Mouse (Mus musculus): ENCODE measurements around the gene Pde4d. TPM values are rescaled to one million over a fixed set of nuclear protein-coding genes. Genes with fewer than 3 reads are reported as not detected.

Pde4d gene
- polyA plus RNA-seq, 1 experiment from 2014 or later: 13.5 TPM

- DNase-seq (ENCODE audit: low spot score): peak; percentile 4
- no peak overlapping the region for H3K4me3 ChIP-seq
- H3K4me1 ChIP-seq (replicated peaks): no peaks in the 10 kb centered on the region
- H3K9me3 ChIP-seq: no peaks in the 10 kb centered on the region
- 77% methylated on average over 9 of the region's 9 CpGs for WGBS
- H3K27me3 ChIP-seq (ENCODE audit: insufficient read depth, poor library complexity, severe bottlenecking): no peaks in the 10 kb centered on the region
- H3K36me3 ChIP-seq: no peaks in the 10 kb centered on the region
- no peak overlapping the region for H3K27ac ChIP-seq
Measured at GRCm38 (mm10) chr13:108498247-108498743, 48.5 kb downstream of the Pde4d start.

DNA sequence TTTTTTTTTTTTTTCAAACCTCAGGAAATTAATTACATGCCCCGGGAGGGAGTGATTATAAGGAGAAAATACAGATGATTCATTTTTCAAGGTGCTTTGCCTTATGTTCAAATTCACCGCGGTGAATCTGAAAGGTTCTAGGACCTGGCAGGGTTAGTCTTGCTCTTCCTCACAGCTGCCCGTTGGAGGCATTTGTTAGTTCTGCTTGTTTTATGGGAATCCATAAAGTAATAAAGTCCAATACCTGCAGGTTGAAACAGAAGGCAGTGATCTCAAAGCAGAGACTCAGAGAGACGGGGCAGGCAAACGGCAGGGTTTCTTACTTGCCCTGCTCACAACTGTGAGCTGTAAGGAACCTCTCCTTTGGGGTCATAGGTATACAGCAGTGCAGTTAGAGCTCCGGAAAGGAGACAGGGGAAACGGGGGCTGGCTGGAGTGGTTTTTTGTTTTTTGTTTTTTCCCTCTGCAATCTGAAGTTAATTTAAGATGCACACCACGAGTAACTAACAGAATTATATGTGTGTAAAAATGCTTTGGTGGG lies 49.1 kb downstream of the Pde4d start:
- no peak overlapping the region for H3K27ac ChIP-seq
- no peak for DNase-seq (ENCODE audit: low spot score)
- no peaks in the 10 kb centered on the region for H3K9me3 ChIP-seq
- no peaks in the 10 kb centered on the region for H3K4me1 ChIP-seq (replicated peaks)
- no peaks in the 10 kb centered on the region for H3K36me3 ChIP-seq
- WGBS: 70% methylated on average over 9 of the region's 9 CpGs
- no peaks in the 10 kb centered on the region for H3K27me3 ChIP-seq (ENCODE audit: insufficient read depth, poor library complexity, severe bottlenecking)
- H3K4me3 ChIP-seq: no peak overlapping the region

GRCm38 (mm10) chr13:108501386-108501785 lies 51.6 kb downstream of the Pde4d start:
- no peaks in the 10 kb centered on the region for H3K27me3 ChIP-seq (ENCODE audit: insufficient read depth, poor library complexity, severe bottlenecking)
- no peak overlapping the region for H3K4me3 ChIP-seq
- H3K9me3 ChIP-seq: no peaks in the 10 kb centered on the region
- no peak for DNase-seq (ENCODE audit: low spot score)
- no peak overlapping the region for H3K27ac ChIP-seq
- H3K36me3 ChIP-seq: no peaks in the 10 kb centered on the region
- WGBS: 64% methylated on average over 1 of the region's 1 CpGs
- H3K4me1 ChIP-seq (replicated peaks): no peaks in the 10 kb centered on the region

DNA sequence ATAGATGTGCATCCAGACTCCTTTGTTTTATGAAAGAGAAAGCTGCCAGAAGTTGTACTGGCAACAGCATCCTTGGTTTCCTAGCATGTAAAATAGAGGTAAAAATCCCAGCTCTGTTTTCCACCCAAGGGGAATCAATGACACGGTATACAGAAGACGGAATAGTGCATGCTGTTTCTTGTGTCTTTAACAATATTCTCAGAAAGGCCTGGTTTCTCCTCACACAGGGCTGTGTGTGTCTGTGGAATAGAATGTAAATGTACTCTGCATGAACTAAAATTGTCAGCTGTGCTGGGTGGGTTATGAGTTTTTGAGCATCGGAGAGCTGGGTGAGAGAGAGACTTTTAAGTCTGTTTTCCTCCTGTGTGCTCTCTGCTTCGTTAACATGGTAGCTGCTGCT lies 74.8 kb downstream of the Pde4d start:
- Histone ChIP-seq H3K27me3 (ENCODE audit: insufficient read depth, poor library complexity, severe bottlenecking) (no peaks in the 10 kb centered on the region), H3K27ac (no peak overlapping the region), H3K9me3 (no peaks in the 10 kb centered on the region), H3K36me3 (no peaks in the 10 kb centered on the region), H3K4me3 (no peak overlapping the region), H3K4me1 (replicated peaks) (peaks cover 6% of the 10 kb centered on the region)
- no peak for DNase-seq (ENCODE audit: low spot score)
- WGBS: 85% methylated on average over 4 of the region's 4 CpGs

DNA sequence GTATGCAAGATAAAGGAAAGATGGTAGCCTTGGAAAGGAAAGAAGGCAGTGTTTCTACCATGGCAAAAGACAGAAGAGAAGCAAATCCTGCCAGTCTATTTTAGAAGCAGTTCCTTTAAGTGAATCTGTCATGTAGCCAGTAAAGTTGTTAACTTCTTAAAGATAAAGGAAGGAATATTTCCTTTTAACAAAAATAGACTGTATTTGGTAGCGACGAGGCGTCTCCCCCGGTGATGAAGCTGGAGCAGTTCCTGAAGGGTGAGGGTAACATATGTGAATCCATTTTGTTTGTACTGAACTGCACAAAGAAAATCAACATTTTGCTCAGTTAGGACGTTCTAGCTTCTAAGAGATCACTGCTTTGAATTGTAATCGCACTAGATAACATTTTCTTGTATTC lies 75.2 kb downstream of the Pde4d start:
- DNase-seq (ENCODE audit: low spot score): no peak
- no peak overlapping the region for H3K27ac ChIP-seq
- no peaks in the 10 kb centered on the region for H3K27me3 ChIP-seq (ENCODE audit: insufficient read depth, poor library complexity, severe bottlenecking)
- H3K4me3 ChIP-seq: no peak overlapping the region
- 91% methylated on average over 6 of the region's 6 CpGs for WGBS
- peaks cover 6% of the 10 kb centered on the region for H3K4me1 ChIP-seq (replicated peaks)
- H3K36me3 ChIP-seq: no peaks in the 10 kb centered on the region
- H3K9me3 ChIP-seq: no peaks in the 10 kb centered on the region

DNA sequence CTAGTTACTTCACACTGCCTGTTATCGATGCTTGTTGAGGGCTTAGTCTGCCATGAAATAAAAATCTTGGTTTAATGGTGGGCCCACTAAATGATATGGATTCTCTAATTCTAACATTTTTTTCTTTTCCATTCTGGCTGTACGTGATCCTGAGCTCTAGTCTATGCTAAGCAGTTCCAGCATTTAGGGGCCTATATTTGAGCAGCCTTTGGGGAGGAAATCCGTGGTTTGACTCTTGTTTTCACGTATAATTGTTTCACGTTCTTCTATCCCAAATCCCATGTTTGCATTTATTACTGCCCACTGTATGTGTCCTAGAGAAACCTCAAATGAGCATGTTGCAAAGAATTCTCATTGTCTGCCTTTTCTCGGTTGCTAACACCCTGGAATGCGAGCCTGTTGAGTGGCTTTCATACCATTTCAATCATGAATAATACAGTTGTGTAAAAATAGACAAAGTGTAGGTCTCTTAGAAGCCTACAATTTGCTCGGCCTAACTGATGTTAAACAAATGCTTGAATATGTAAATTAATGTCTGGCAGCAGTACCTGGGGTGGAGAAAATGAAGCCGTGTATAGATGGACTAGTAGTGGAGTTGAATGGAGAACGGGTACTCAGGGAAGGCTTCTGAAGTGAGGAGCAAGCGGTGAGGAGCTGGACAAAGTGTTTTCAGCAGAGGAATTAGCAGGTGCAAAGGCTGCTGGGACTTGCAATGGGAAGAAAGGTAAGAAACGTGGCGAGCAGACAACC lies 76.7 kb downstream of the Pde4d start:
- Histone ChIP-seq H3K36me3 (no peaks in the 10 kb centered on the region), H3K27me3 (ENCODE audit: insufficient read depth, poor library complexity, severe bottlenecking) (no peaks in the 10 kb centered on the region), H3K4me3 (no peak overlapping the region), H3K9me3 (no peaks in the 10 kb centered on the region), H3K4me1 (replicated peaks) (peaks cover 6% of the 10 kb centered on the region), H3K27ac (no peak overlapping the region)
- WGBS: 70% methylated on average over 13 of the region's 13 CpGs
- no peak for DNase-seq (ENCODE audit: low spot score)

DNA sequence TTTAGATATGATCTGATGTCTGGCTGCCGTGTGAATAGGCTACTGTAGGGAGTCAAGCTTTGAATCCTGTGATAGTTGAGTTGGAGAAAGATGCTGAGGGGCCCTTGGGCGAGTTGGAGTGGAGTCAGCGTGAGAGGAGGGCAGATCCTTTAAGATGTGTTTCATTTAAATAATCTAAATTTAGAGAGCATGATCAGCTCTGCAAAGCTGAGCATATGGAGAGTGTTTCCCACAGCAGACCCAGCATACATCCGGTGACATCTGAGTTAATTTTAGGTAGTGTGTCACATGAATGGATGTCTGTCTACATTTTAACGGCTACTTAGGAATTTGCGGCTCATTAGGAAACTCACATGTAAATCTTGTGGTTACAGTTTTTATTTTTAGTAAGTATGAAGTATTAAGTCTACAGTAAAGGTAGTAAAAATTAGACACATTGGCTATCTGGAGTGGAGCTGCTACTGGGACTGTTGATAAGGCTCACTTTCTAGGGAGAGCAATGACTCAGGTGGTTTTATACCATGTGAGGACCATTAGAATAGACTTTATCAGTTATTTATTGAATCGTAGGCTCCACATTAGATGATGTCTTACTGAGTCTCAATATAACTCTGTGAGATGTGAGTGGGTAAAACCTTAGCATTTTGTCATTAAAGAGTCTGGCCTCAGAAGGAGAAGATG lies 77.5 kb downstream of the Pde4d start:
- Histone ChIP-seq H3K9me3 (no peaks in the 10 kb centered on the region), H3K36me3 (no peaks in the 10 kb centered on the region), H3K4me1 (replicated peaks) (peaks cover 6% of the 10 kb centered on the region), H3K27me3 (ENCODE audit: insufficient read depth, poor library complexity, severe bottlenecking) (no peaks in the 10 kb centered on the region), H3K4me3 (no peak overlapping the region), H3K27ac (no peak overlapping the region)
- DNase-seq (ENCODE audit: low spot score): no peak
- 94% methylated on average over 7 of the region's 7 CpGs for WGBS

DNA sequence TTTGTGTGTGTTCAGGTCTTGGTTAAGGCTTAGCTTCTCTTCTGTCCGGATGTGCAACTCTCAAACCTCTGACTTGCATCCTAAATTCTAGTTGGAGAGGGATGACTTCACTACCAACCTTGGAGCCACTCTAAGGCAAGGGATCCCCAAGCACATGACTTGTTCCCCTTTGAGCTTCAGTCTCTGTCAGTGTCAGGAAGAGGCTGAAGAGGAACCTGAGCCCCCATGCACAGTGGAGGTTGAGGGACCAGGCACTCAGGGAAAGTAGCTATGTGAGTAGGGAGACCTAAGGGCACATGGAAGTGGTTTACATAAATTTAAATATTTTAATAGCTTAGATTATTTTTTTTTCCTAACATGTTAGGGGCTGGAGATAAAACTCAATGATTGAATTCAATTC lies 78.6 kb downstream of the Pde4d start:
- 88% methylated on average over 1 of the region's 1 CpGs for WGBS
- Histone ChIP-seq H3K4me1 (replicated peaks) (peaks cover 6% of the 10 kb centered on the region), H3K27me3 (ENCODE audit: insufficient read depth, poor library complexity, severe bottlenecking) (no peaks in the 10 kb centered on the region), H3K4me3 (no peak overlapping the region), H3K36me3 (no peaks in the 10 kb centered on the region), H3K9me3 (no peaks in the 10 kb centered on the region), H3K27ac (no peak overlapping the region)
- no peak for DNase-seq (ENCODE audit: low spot score)

- no peaks in the 10 kb centered on the region for H3K27me3 ChIP-seq (ENCODE audit: insufficient read depth, poor library complexity, severe bottlenecking)
- H3K4me1 ChIP-seq (replicated peaks): no peaks in the 10 kb centered on the region
- DNase-seq (ENCODE audit: low spot score): no peak
- H3K9me3 ChIP-seq: no peaks in the 10 kb centered on the region
- no peaks in the 10 kb centered on the region for H3K36me3 ChIP-seq
- H3K27ac ChIP-seq: no peak overlapping the region
- no peak overlapping the region for H3K4me3 ChIP-seq
- 86% methylated on average over 1 of the region's 1 CpGs for WGBS
Measured at GRCm38 (mm10) chr13:108532875-108533274, 83.1 kb downstream of the Pde4d start.

- no peaks in the 10 kb centered on the region for H3K9me3 ChIP-seq
- H3K4me1 ChIP-seq (replicated peaks): no peaks in the 10 kb centered on the region
- DNase-seq (ENCODE audit: low spot score): no peak
- no peak overlapping the region for H3K27ac ChIP-seq
- H3K27me3 ChIP-seq (ENCODE audit: insufficient read depth, poor library complexity, severe bottlenecking): no peaks in the 10 kb centered on the region
- H3K4me3 ChIP-seq: no peak overlapping the region
- no peaks in the 10 kb centered on the region for H3K36me3 ChIP-seq
- 82% methylated on average over 4 of the region's 4 CpGs for WGBS
Measured at GRCm38 (mm10) chr13:108536436-108536835, 86.7 kb downstream of the Pde4d start.

DNA sequence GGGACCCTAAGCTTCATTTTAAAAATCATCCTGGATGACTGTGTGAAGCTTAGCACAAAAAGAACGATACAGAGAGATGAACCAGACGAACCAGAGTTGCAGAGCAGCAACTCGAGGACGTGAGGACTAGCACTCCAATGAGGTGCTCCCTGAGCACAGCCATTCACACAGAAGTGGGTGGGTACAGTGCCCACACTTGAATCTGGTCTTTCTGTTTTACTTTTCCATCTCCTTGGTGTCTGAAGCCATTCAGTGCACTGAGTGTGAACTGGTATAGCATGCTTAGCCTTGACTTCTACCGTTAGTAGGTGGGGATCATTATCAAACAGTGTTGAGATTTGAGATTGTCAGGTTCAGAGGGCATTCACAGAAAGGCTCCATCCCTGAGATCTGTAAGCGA lies 87.2 kb downstream of the Pde4d start:
- no peaks in the 10 kb centered on the region for H3K27me3 ChIP-seq (ENCODE audit: insufficient read depth, poor library complexity, severe bottlenecking)
- WGBS: 91% methylated on average over 6 of the region's 6 CpGs
- no peak for DNase-seq (ENCODE audit: low spot score)
- H3K27ac ChIP-seq: no peak overlapping the region
- H3K4me3 ChIP-seq: no peak overlapping the region
- H3K4me1 ChIP-seq (replicated peaks): no peaks in the 10 kb centered on the region
- H3K36me3 ChIP-seq: no peaks in the 10 kb centered on the region
- H3K9me3 ChIP-seq: no peaks in the 10 kb centered on the region

GRCm38 (mm10) chr13:108538760-108539369 lies 89.1 kb downstream of the Pde4d start:
- 53% methylated on average over 1 of the region's 1 CpGs for WGBS
- DNase-seq (ENCODE audit: low spot score): peak; percentile 12
- H3K9me3 ChIP-seq: no peaks in the 10 kb centered on the region
- H3K27ac ChIP-seq: no peak overlapping the region
- no peaks in the 10 kb centered on the region for H3K4me1 ChIP-seq (replicated peaks)
- H3K4me3 ChIP-seq: no peak overlapping the region
- H3K36me3 ChIP-seq: no peaks in the 10 kb centered on the region
- H3K27me3 ChIP-seq (ENCODE audit: insufficient read depth, poor library complexity, severe bottlenecking): no peaks in the 10 kb centered on the region

- Histone ChIP-seq H3K4me1 (replicated peaks) (no peaks in the 10 kb centered on the region), H3K27ac (no peak overlapping the region), H3K4me3 (no peak overlapping the region), H3K27me3 (ENCODE audit: insufficient read depth, poor library complexity, severe bottlenecking) (no peaks in the 10 kb centered on the region), H3K9me3 (no peaks in the 10 kb centered on the region), H3K36me3 (no peaks in the 10 kb centered on the region)
- 89% methylated on average over 3 of the region's 3 CpGs for WGBS
- no peak for DNase-seq (ENCODE audit: low spot score)
Measured at GRCm38 (mm10) chr13:108541488-108541887, 91.7 kb downstream of the Pde4d start.
